Comparison of ENCODE assay signal across 9 mouse cellular contexts in genomic region chr19:43387071-43387770, GRCm38 (mm10). TPM values are rescaled to one million over a fixed set of nuclear protein-coding genes. Genes with fewer than 3 reads are reported as not detected.
DNase-seq lines count a peak whose midpoint lies in the region; ATAC-seq lines count a peak whose summit lies in the region.
"Had no signal": no experiment of that assay in that cellular context is flagged by ENCODE, and none has a peak within 500 bp of the region (broad histone marks: within the 10 kb centered on the region; RNA-seq: fewer than 3 reads in every experiment).

No protein-coding gene starts in this region.

- ATAC-seq in heart, embryonic 11.5 days (replicated peaks; ENCODE audit: insufficient number of reproducible peaks, low FRiP score, low TSS enrichment), result no peak
- ATAC-seq in hindbrain, embryonic 14.5 days (ENCODE audit: low FRiP score), result no peak
- no peak for ATAC-seq in midbrain, embryonic 15.5 days (replicated peaks)
- no peak for ATAC-seq in monocyte, adult 5-6 weeks (replicated peaks; ENCODE audit: insufficient number of reproducible peaks, low FRiP score, low TSS enrichment, poor library complexity, severe bottlenecking)
- no peak for ATAC-seq in CD4-positive, CD25-positive, alpha-beta regulatory T cell, adult 4 months

- intact Hi-C loops in heart, postnatal 25 days (cut with DNase I), result loop anchor here (5.0 kb wide), 1 partner anchor 215 kb away; no protein-coding TSS in a partner anchor

- H3K4me3 ChIP-seq in heart, embryonic 11.5 days (ENCODE audit: low read depth, low read length), result peak overlapping the region; percentile 42
- no peak overlapping the region for H3K4me3 ChIP-seq in hindbrain, embryonic 14.5 days (replicated peaks; ENCODE audit: low read length)
- H3K4me3 ChIP-seq in midbrain, embryonic 15.5 days, result no peak overlapping the region

- peaks cover 7% of the 10 kb centered on the region for H3K4me1 ChIP-seq in heart, embryonic 11.5 days (ENCODE audit: control insufficient read depth, insufficient read depth, low read length)
- peaks cover 21% of the 10 kb centered on the region for H3K4me1 ChIP-seq in hindbrain, embryonic 14.5 days (replicated peaks; ENCODE audit: control insufficient read depth, insufficient read depth, low read length)
- peaks cover 34% of the 10 kb centered on the region for H3K4me1 ChIP-seq in midbrain, embryonic 15.5 days

- H3K4me2 ChIP-seq in heart, embryonic 11.5 days, result peak overlapping the region; percentile 77
- H3K4me2 ChIP-seq in hindbrain, embryonic 14.5 days (replicated peaks), result peak overlapping the region; percentile 51; the same call in 1 of the 2 replicates
- peak overlapping the region; percentile 52 for H3K4me2 ChIP-seq in midbrain, embryonic 15.5 days

- 2% methylated on average over 14 of the region's 14 CpGs for WGBS in heart, embryonic 11.5 days (ENCODE audit: insufficient replicate concordance)
- WGBS in hindbrain, embryonic 14.5 days, result 2% methylated on average over 14 of the region's 14 CpGs
- WGBS in midbrain, embryonic 15.5 days, result 2% methylated on average over 14 of the region's 14 CpGs

- no peak for DNase-seq in heart, postnatal 25 days (ENCODE audit: low spot score)
- DNase-seq in embryo, embryonic 9.5 days (ENCODE audit: extremely low spot score), result peak; percentile 45
- DNase-seq in hindbrain, embryonic 14.5 days (ENCODE audit: low spot score), result no peak
- no peak for DNase-seq in left cerebral cortex, adult 18-20 months (ENCODE audit: low spot score in 2 of 2)
- DNase-seq: left cerebral cortex, postnatal 4 days had no signal

- no peaks in the 10 kb centered on the region for H3K36me3 ChIP-seq in heart, embryonic 11.5 days (ENCODE audit: control insufficient read depth, insufficient read depth, low read length)
- H3K36me3 ChIP-seq in hindbrain, embryonic 14.5 days (replicated peaks; ENCODE audit: control insufficient read depth, insufficient read depth), result no peaks in the 10 kb centered on the region
- no peaks in the 10 kb centered on the region for H3K36me3 ChIP-seq in midbrain, embryonic 15.5 days (replicated peaks)

- no peaks in the 10 kb centered on the region for H3K9me3 ChIP-seq in heart, embryonic 11.5 days (replicated peaks; ENCODE audit: control insufficient read depth, low read length)
- H3K9me3 ChIP-seq in hindbrain, embryonic 14.5 days (ENCODE audit: control insufficient read depth, low read length), result no peaks in the 10 kb centered on the region
- H3K9me3 ChIP-seq in midbrain, embryonic 15.5 days, result no peaks in the 10 kb centered on the region

- no peak overlapping the region for H3K9ac ChIP-seq in heart, embryonic 11.5 days (ENCODE audit: low read depth, low read length)
- H3K9ac ChIP-seq in hindbrain, embryonic 14.5 days, result no peak overlapping the region
- no peak overlapping the region for H3K9ac ChIP-seq in midbrain, embryonic 15.5 days

- peaks cover 66% of the 10 kb centered on the region for H3K27me3 ChIP-seq in heart, embryonic 11.5 days (ENCODE audit: control insufficient read depth, insufficient read depth, low read length)
- peaks cover 78% of the 10 kb centered on the region for H3K27me3 ChIP-seq in hindbrain, embryonic 14.5 days (ENCODE audit: control insufficient read depth, insufficient read depth, low read length)
- H3K27me3 ChIP-seq in midbrain, embryonic 15.5 days (replicated peaks), result peaks cover 68% of the 10 kb centered on the region

- no peak overlapping the region for H3K27ac ChIP-seq in heart, embryonic 11.5 days (ENCODE audit: low read depth, low read length)
- no peak overlapping the region for H3K27ac ChIP-seq in hindbrain, embryonic 14.5 days
- H3K27ac ChIP-seq in midbrain, embryonic 15.5 days, result no peak overlapping the region

RNA-seq across cellular contexts. Expression of gene Hpse2, which starts 0.9 kb away (rescaled TPM):
- polyA plus RNA-seq in heart, embryonic 11.5 days (2014; fragmentation: Nextera tagmentation; extraction: Ambion mirVana), result 0.27 TPM in 1 of 2 replicates, not detected in the other
- total RNA-seq in heart, postnatal 25 days (2021), result under 1 TPM; 0.08 to 0.31 TPM
- polyA plus RNA-seq in hindbrain, embryonic 14.5 days (2014; fragmentation: Nextera tagmentation; extraction: Ambion mirVana), result not detected in 2 replicates
- 0.08 and 0.18 TPM in 2 replicates for polyA plus RNA-seq in midbrain, embryonic 15.5 days (2015; fragmentation: Nextera tagmentation; extraction: Ambion mirVana)
- total RNA-seq in left cerebral cortex, adult 18-20 months (2021), result not detected
- not detected in 3 replicates for total RNA-seq in monocyte, adult 5-6 weeks (2017)
- polyA plus RNA-seq in CD4-positive, CD25-positive, alpha-beta regulatory T cell, adult 4 months (2017; shearing (Covaris generic)), result under 1 TPM in 1 of 2 experiments, not detected in 1; 0.14 TPM

RNA-seq across cellular contexts. Expression of gene Cnnm1, which starts 53.0 kb away (rescaled TPM):
- polyA plus RNA-seq in heart, embryonic 11.5 days (2014; fragmentation: Nextera tagmentation; extraction: Ambion mirVana), result 0.11 and 0.20 TPM in 2 replicates
- total RNA-seq in heart, postnatal 25 days (2021), result under 1 TPM; 0.06 to 0.08 TPM
- 4.4 and 4.5 TPM in 2 replicates for polyA plus RNA-seq in hindbrain, embryonic 14.5 days (2014; fragmentation: Nextera tagmentation; extraction: Ambion mirVana)
- polyA plus RNA-seq in midbrain, embryonic 15.5 days (2015; fragmentation: Nextera tagmentation; extraction: Ambion mirVana), result 2.1 and 3.3 TPM in 2 replicates
- 100 to 1,000 TPM; 104 to 106 TPM for total RNA-seq in left cerebral cortex, adult 18-20 months (2021)
- total RNA-seq in monocyte, adult 5-6 weeks (2017), result not detected in 3 replicates
- not detected for polyA plus RNA-seq in CD4-positive, CD25-positive, alpha-beta regulatory T cell, adult 4 months (2017; shearing (Covaris generic))
